Mouse (Mus musculus): Measurements from ENCODE around the gene 4932415D10Rik.

DNA sequence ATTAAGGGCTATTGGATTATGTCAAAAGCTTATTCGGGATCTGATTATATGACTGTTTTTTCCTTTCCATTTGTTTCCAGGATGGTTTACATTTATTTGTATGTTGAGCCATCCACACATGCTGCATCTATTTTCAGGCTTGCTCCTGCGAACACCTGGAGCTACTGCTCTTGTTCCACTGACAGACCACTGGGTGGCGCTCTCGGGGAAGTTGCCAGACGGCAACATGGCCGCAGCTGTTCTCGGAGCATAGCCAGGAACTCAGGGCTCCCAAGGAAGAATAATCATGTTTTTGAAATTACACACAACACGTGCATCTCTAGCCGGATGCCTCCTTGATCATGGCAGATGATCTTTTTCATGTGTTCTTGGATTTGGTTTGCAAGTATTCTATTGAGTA, 45.5 kb upstream of the 4932415D10Rik start:
- TF ChIP-seq ZC3H11A (IDR thresholded peaks at IDR 0.05; ENCODE audit: borderline replicate concordance, low read depth, low read length) (peak; percentile 47; the same call in 1 of the 2 replicates), HCFC1 (IDR thresholded peaks at IDR 0.05; ENCODE audit: borderline replicate concordance, insufficient read depth, low read length) (no peak)

Measured in ES-E14 (cell line).